Mouse (Mus musculus): ENCODE results near the gene Upk2. TPM values are rescaled to one million over a fixed set of nuclear protein-coding genes. Genes with fewer than 3 reads are reported as not detected.

The Upk2 gene
- total and polyA plus RNA-seq, 3 experiments: 0.53 TPM; not detected in 2

GRCm38 (mm10) chr9:44486741-44487421 is 32.1 kb upstream of the Upk2 start:
- peak overlapping the region; percentile 50 for H3K4me3 ChIP-seq
- peak overlapping the region; percentile 63 for H3K9ac ChIP-seq (ENCODE audit: low read depth, low read length)
- peaks cover 42% of the 10 kb centered on the region for H3K4me1 ChIP-seq (ENCODE audit: control insufficient read depth, insufficient read depth, low read length)
- TF ChIP-seq POLR2A (IDR thresholded peaks at IDR 0.05; ENCODE audit: insufficient read depth, low read depth, low read length): peak; percentile 61
- TF ChIP-seq CTCF (IDR thresholded peaks at IDR 0.05): no peak
- whole genome bisulfite sequencing: 2% methylated on average over 15 of the region's 15 CpGs
- H3K27me3 ChIP-seq (ENCODE audit: control insufficient read depth, insufficient read depth, low read length): no peaks in the 10 kb centered on the region
- peaks cover 2% of the 10 kb centered on the region; the same call in 1 of the 2 replicates for H3K36me3 ChIP-seq (ENCODE audit: control insufficient read depth, insufficient read depth, low read length)
- intact Hi-C loops (cut with DNase I): loop anchor here (1.0 to 10.0 kb wide), 3 partner anchors 11 to 402 kb away; no protein-coding TSS in a partner anchor
- no peaks in the 10 kb centered on the region for H3K79me2 ChIP-seq (replicated peaks; ENCODE audit: control insufficient read depth, insufficient read depth, low read length)
- DNase-seq: peak; percentile 77 to 79
- H3K27ac ChIP-seq: peak overlapping the region; percentile 93

GRCm38 (mm10) chr9:44486335-44486734 is 31.6 kb upstream of the Upk2 start:
- Histone ChIP-seq H3K4me1 (ENCODE audit: control insufficient read depth, insufficient read depth, low read length) (peaks cover 41% of the 10 kb centered on the region), H3K79me2 (replicated peaks; ENCODE audit: control insufficient read depth, insufficient read depth, low read length) (no peaks in the 10 kb centered on the region), H3K27ac (peak overlapping the region; percentile 93), H3K27me3 (ENCODE audit: control insufficient read depth, insufficient read depth, low read length) (no peaks in the 10 kb centered on the region), H3K4me3 (peak overlapping the region; percentile 75), H3K9ac (ENCODE audit: low read depth, low read length) (peak overlapping the region; percentile 63), H3K36me3 (ENCODE audit: control insufficient read depth, insufficient read depth, low read length) (peaks cover 2% of the 10 kb centered on the region; the same call in 1 of the 2 replicates)
- peak; percentile 61 to 71 for DNase-seq
- TF ChIP-seq CTCF (IDR thresholded peaks at IDR 0.05) (no peak), POLR2A (IDR thresholded peaks at IDR 0.05; ENCODE audit: insufficient read depth, low read depth, low read length) (no peak; the same call in 1 of the 2 replicates), EP300 (IDR thresholded peaks at IDR 0.05; ENCODE audit: insufficient read depth, low read depth, low read length) (no peak)
- intact Hi-C loops (cut with DNase I): loop anchor here (5.0 to 10.0 kb wide), 2 partner anchors 246 to 402 kb away; no protein-coding TSS in a partner anchor
- WGBS: 10% methylated on average over 3 of the region's 3 CpGs

DNA sequence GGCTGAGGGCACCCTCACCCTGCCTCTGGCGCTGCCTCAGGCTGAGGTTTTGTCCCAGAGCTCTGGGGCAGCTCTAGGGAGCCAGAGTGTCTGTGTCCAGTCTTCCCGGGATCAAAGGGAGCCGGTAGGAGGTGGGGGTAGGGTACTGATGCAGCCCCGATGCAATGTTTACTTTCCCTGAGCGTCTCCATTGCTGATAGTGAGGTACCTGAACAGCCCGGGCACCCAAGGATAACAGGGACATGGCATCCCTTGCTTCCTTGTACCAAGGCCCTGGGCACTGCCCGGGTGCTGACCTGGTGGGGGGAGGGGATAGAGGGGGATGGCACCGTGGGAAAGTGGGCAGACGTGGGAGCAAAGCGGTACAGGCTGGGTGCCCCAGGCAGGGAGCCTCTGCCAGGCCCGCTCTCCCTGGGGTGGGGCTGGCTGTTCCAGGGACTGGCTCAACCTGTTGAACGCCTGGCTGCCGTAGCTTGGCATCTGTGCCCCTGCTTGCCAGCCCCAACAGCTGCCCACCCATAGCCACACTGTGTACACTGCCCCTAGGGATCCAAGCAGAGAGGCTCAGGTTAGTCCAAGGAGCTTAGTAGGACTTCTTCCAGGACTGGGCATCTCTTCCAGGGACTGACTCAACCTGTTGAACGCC is 30.9 kb upstream of the Upk2 start:
- Histone ChIP-seq H3K9ac (ENCODE audit: low read depth, low read length) (peak overlapping the region; percentile 55), H3K36me3 (ENCODE audit: control insufficient read depth, insufficient read depth, low read length) (peaks cover 2% of the 10 kb centered on the region; the same call in 1 of the 2 replicates), H3K27me3 (ENCODE audit: control insufficient read depth, insufficient read depth, low read length) (no peaks in the 10 kb centered on the region), H3K4me1 (ENCODE audit: control insufficient read depth, insufficient read depth, low read length) (peaks cover 40% of the 10 kb centered on the region), H3K27ac (peak overlapping the region; percentile 93), H3K79me2 (replicated peaks; ENCODE audit: control insufficient read depth, insufficient read depth, low read length) (no peaks in the 10 kb centered on the region), H3K4me3 (peak overlapping the region; percentile 75)
- intact Hi-C loops (cut with DNase I): loop anchor here (5.0 to 10.0 kb wide), 2 partner anchors 247 to 401 kb away; no protein-coding TSS in a partner anchor
- DNase-seq: peak; percentile 50 to 57
- WGBS: 39% methylated on average over 14 of the region's 14 CpGs
- TF ChIP-seq EP300 (IDR thresholded peaks at IDR 0.05; ENCODE audit: insufficient read depth, low read depth, low read length) (no peak), POLR2A (IDR thresholded peaks at IDR 0.05; ENCODE audit: insufficient read depth, low read depth, low read length) (no peak), CTCF (IDR thresholded peaks at IDR 0.05) (no peak)

- DNase-seq: peak in 1 of 2 experiments; percentile 31
- Histone ChIP-seq H3K27me3 (ENCODE audit: control insufficient read depth, insufficient read depth, low read length) (no peaks in the 10 kb centered on the region), H3K79me2 (replicated peaks; ENCODE audit: control insufficient read depth, insufficient read depth, low read length) (no peaks in the 10 kb centered on the region), H3K27ac (peak overlapping the region; percentile 93), H3K4me3 (peak overlapping the region; percentile 75), H3K9ac (ENCODE audit: low read depth, low read length) (peak overlapping the region; percentile 55), H3K36me3 (ENCODE audit: control insufficient read depth, insufficient read depth, low read length) (peaks cover 2% of the 10 kb centered on the region; the same call in 1 of the 2 replicates), H3K4me1 (ENCODE audit: control insufficient read depth, insufficient read depth, low read length) (peaks cover 39% of the 10 kb centered on the region)
- 45% methylated on average over 6 of the region's 6 CpGs for WGBS
- intact Hi-C loops (cut with DNase I): loop anchor here (5.0 to 10.0 kb wide), 2 partner anchors 247 to 400 kb away; no protein-coding TSS in a partner anchor
- TF ChIP-seq EP300 (IDR thresholded peaks at IDR 0.05; ENCODE audit: insufficient read depth, low read depth, low read length) (no peak), CTCF (IDR thresholded peaks at IDR 0.05) (no peak), POLR2A (IDR thresholded peaks at IDR 0.05; ENCODE audit: insufficient read depth, low read depth, low read length) (no peak)
These were observed 30.3 kb upstream of the Upk2 start for GRCm38 (mm10) chr9:44485105-44485515.

DNA sequence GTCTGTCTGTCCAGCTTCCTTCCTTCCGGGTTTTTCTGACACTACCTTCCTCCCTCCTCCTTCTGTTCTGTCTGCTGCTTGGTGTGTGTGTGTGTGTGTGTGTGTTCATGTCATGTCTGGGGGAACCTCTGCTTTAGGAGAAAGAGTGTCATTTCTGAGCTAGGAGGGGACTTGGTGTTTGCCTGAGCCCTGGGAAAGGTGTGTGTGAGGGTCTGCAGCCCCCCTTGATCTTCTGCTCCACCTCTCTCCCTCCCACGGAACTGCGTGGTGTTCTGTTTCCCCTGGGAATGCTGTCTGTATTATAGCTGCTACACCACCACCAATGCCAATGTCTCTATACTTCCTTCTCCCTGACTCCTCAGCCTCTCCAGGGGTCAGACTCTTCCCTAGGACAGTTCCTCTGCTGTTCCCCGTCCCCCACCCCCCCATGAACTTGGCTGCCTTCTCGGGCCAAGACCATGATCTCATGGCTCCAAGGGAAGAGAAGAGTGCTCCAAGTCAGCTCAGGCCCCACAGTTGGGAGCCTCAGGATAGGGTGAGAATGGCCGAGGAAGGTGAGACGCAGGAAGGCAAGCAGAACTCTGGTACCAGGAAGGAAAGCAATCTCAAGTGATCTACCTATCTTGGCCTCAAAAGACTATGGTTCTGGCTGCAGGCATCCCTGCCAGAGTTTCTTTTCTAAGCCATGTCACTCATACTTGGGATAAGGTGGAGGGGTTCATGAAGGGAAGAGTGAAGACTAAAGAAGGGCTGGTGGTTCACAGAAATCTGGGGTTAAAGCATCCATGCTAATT is 29.7 kb upstream of the Upk2 start:
- DNase-seq: peak; percentile 27 to 47
- Histone ChIP-seq H3K9ac (ENCODE audit: low read depth, low read length) (peak overlapping the region; percentile 83), H3K4me3 (peak overlapping the region; percentile 75), H3K27me3 (ENCODE audit: control insufficient read depth, insufficient read depth, low read length) (no peaks in the 10 kb centered on the region), H3K79me2 (replicated peaks; ENCODE audit: control insufficient read depth, insufficient read depth, low read length) (no peaks in the 10 kb centered on the region), H3K27ac (peak overlapping the region; percentile 93), H3K36me3 (ENCODE audit: control insufficient read depth, insufficient read depth, low read length) (peaks cover 2% of the 10 kb centered on the region; the same call in 1 of the 2 replicates), H3K4me1 (ENCODE audit: control insufficient read depth, insufficient read depth, low read length) (peaks cover 34% of the 10 kb centered on the region)
- intact Hi-C loops (cut with DNase I): loop anchor here (5.0 to 10.0 kb wide), 2 partner anchors 248 to 400 kb away; no protein-coding TSS in a partner anchor
- 9% methylated on average over 7 of the region's 7 CpGs for WGBS
- TF ChIP-seq POLR2A (IDR thresholded peaks at IDR 0.05; ENCODE audit: insufficient read depth, low read depth, low read length): no peak
- no peak for TF ChIP-seq EP300 (IDR thresholded peaks at IDR 0.05; ENCODE audit: insufficient read depth, low read depth, low read length)
- no peak for TF ChIP-seq CTCF (IDR thresholded peaks at IDR 0.05)

Measured in heart, adult 2 months (tissue).